Mouse (Mus musculus): ENCODE results near the gene Erp27.

Gene Erp27

GRCm38 (mm10) chr6:136865360-136865759 is 56.6 kb downstream of the Erp27 start:
- no peak for DNase-seq (ENCODE audit: low spot score)

DNA sequence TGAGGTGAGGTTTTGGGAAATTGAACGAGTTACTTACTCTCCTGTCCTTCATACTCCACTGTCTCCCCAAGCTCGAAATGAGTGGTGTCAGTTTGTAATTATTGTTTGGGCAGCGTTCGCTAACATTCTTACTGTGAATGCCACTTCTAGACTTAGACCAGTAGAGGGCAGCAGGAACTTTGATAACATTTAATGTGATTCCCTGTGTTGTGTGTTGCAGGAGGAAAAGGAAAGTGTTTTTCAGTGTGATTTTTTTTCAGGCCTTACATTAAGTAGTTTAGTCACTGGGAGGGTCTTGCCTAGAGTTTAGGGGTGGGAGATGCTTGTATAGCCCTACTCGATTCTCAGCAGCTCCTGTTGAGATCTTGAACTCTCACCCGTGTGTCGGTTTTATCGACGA is 61.0 kb downstream of the Erp27 start:
- DNase-seq (ENCODE audit: low spot score) = peak; percentile 88

GRCm38 (mm10) chr6:136858420-136858819 is 63.6 kb downstream of the Erp27 start:
- DNase-seq (ENCODE audit: low spot score) = no peak

GRCm38 (mm10) chr6:136857873-136858260 is 64.1 kb downstream of the Erp27 start:
- no peak for DNase-seq (ENCODE audit: low spot score)

All from embryo, embryonic 10.5 days (tissue).